Mouse (Mus musculus) retina, postnatal 1 day (tissue): ENCODE results near the gene Ube2ql1.

Experiments
- DNase-seq: peaks from one replicate; pipeline ENCODE4 v3.0.0-alpha.2; 2012

Ube2ql1 gene

DNA sequence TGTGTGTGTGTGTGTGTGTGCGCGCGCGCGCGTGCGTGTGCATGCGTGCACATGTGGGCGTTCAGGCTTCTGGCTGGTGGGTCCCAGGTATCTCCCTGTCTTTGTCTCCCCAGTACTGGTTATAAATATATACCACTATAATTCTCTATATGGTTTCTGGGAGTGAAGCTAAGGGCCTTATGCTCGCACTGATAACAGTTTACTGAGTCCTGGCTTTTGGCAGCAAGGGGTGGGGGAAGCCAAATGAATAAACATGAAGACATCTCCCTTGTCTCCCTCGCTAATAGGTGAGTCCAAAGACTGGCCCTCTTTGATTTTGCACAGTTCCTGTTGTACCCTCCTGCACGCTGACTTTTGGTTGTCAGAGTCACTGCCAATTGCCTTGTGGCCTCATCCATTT, 32.2 kb downstream of the Ube2ql1 start:
- no peak for DNase-seq

GRCm38 (mm10) chr13:69706919-69707318, 32.8 kb downstream of the Ube2ql1 start:
- no peak for DNase-seq

DNA sequence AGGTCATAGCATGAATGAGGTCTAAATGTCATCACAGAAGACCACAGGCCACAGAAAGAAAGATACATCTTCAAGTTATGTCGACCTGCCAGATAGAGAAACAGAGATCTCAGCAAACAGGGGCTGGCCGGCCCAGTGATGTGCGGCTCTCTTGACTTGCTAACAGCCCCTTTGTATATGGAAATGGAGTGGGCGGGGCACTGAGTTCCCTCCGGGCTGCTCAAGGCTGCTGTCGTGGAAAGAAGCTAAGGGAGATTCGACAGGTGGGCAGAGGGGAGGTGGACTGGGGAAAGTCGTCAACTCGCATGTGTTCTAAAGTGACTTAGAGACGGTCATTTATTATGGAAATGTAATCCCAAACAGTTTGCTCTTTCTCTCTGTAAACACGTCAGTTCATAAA, 36.2 kb downstream of the Ube2ql1 start:
- no peak for DNase-seq

GRCm38 (mm10) chr13:69701397-69701796, 38.3 kb downstream of the Ube2ql1 start:
- no peak for DNase-seq

GRCm38 (mm10) chr13:69700827-69701226, 38.9 kb downstream of the Ube2ql1 start:
- no peak for DNase-seq

- peak; percentile 81 for DNase-seq
Measured at GRCm38 (mm10) chr13:69696333-69696991, 43.2 kb downstream of the Ube2ql1 start.

- peak; percentile 69 for DNase-seq
Measured at GRCm38 (mm10) chr13:69691074-69691473, 48.6 kb downstream of the Ube2ql1 start.

DNA sequence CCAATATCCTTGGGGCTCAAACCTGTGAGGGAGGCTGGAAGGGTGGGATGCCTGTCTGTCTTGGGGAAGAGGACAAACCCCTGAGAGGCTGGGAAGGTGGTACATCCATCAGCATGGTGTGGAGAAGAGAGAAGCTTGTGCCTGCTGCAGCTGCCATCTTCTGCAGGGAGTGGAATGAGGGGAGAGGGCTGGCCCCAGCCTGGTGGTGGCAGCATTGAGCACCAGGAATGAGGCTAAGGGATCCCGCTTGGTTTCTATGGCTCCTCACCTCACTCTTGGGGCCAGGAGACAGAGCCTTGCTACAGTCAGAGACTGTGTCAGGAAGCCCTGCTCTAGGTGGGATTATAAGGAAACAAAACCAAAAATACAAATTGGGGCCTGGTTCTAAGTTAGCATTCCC, 52.7 kb downstream of the Ube2ql1 start:
- peak; percentile 34 for DNase-seq

- peak; percentile 42 for DNase-seq
Measured at GRCm38 (mm10) chr13:69685406-69685818, 54.3 kb downstream of the Ube2ql1 start.

DNA sequence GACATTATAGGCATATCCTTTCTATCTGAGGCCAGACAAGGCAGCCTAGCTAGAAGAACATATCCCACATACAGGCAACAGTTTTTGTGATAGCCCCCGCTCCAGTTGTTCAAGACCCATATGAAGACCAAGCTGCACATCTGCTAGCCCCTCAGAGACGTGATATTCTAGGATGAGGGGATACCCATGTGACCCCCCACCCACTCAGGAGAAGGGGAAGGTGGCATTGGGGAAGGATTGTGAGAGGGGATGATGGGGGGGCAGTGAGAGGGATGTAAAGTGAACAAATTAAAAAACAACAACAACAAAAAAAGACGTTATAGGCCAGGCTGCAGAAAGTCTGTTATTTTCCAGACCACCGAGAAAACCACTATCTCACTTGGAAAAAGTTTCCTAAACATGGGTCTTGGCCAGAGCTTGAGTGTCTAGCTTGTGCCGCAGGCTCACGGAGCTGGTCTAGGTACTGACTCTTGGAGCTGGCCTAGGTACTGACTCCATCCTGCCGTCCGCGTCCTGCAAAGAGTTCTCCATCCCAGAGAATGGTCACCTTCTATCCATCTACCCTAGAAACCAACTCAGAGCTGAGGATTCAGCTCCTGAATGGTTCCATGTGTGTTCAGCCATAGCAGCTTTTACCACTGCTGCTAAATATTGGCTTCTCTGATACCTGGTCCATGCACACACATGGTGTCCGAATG, 65.6 kb downstream of the Ube2ql1 start:
- DNase-seq = no peak

- DNase-seq = no peak
Measured at GRCm38 (mm10) chr13:69673197-69673920, 66.3 kb downstream of the Ube2ql1 start.

DNA sequence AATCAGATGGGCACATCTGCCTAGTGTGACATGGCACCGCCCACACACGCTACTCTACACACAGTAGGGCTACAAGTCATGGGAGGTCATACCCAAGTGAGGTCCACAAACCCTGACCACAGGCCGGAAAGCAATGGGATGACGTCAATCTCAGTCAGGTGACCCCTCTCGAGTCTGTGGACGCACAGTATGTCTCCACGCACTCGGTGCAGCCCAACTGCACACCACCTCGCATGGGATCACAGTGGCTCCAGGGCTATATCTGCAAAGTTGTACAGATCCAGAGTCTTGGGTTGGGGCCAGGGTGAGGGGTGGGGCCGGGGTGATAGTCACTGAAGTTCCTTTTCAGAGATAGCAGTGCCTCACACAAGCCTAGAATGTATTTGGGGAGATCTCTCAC, 67.1 kb downstream of the Ube2ql1 start:
- DNase-seq = no peak

DNA sequence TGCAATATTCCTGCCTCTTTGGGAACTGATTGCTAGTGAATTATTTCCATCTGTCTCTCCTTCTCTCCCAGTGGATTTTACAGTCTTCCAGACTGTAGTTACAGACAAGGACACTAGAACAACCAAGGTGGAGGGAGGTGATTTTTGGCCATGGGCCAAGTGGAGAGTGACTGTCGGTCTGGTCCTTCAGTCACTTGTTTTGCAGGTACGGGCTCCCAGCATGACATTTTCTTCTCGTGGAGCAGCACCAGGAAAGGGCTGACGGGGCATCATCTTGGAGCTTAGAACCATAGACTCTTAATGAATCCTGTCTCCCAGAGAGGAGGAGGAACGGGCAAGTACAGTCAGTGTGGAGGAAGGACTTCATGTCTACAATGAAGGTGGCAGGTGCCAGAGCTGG, 67.6 kb downstream of the Ube2ql1 start:
- DNase-seq = no peak

GRCm38 (mm10) chr13:69654508-69654907, 85.2 kb downstream of the Ube2ql1 start:
- no peak for DNase-seq
